Mouse (Mus musculus) telencephalon, adult 2 months (tissue): Measurements from ENCODE around the gene Sec63.

Experiments
- DNase-seq: peaks from one replicate; pipeline ENCODE4 v3.0.0-alpha.2; 2011; ENCODE audit warnings: low read depth, low spot score

The Sec63 gene

DNA sequence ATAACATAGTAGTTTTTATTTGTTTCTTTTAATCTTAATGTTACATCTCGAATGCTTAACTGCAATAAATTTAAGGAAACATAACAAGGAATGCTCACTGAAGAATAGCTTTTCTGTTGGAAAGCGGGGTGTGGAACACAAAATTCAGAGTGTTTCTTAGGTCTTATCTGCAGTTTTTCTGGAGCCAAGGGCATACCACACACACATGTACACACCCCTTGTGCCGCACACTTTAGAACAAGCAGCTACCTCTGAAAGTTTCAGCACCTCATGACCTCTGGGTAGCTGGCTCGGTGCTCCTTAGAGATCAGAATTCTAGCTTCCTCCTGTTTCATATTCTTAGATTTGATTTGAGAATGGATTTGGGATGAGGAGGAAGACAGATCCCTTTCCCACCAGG is 101.5 kb downstream of the Sec63 start:
- no peak for DNase-seq

DNA sequence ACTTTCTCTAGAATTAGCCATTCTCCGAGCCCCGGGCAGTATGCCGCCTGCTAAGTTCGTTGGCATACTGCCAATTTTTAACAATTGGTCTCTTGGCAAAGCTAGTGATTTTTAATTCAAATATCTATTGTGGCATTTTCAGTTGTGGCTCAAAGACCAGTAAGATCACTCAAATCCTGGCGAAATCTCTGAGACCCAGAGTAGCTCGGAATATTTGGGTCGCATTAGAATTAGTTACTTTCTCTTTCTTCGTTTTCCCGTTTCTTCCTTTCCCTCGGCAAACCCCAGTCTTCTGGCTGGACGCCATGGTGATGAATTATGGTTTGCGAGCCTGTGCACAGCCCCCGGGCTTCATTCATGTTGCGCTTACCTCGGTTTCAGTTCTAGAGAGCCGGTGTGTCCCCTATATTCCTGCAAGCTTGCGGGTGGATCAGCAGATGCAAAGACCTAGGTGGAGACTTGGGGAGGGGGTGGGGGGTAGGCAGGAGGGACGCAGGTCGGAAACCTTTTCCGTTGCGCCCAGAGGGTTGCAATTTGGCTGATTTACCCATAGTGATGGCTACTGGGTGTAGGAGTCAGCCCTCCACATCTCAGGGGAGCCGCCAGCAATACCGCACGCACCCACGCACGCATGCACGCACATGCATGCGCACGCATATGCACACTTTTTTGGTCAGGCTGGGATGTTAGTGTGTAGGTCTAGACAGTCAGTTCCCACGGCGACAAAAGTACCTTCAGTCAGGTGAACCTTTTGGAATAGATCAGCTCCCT is 102.5 kb downstream of the Sec63 start:
- peak; percentile 57 for DNase-seq

DNA sequence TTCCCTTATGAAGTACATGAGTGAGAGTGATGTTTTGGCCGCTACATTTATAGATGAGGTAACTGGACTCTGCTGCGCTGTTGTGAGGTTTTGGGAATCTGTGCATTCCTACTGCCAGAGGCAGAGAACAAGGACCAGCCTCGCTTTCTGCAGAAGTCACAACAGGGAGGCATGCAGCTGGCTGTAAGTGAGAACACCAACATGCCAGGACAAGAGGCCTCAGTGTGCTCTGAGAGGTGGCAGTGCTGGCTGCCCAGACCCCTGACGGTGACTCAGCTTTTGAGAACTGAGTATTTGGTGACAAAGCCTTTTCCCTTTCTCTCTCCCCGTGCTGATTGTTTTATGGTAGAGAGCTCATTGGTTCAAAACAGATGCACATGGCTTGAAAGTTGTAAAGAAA is 103.4 kb downstream of the Sec63 start:
- DNase-seq, result no peak

DNA sequence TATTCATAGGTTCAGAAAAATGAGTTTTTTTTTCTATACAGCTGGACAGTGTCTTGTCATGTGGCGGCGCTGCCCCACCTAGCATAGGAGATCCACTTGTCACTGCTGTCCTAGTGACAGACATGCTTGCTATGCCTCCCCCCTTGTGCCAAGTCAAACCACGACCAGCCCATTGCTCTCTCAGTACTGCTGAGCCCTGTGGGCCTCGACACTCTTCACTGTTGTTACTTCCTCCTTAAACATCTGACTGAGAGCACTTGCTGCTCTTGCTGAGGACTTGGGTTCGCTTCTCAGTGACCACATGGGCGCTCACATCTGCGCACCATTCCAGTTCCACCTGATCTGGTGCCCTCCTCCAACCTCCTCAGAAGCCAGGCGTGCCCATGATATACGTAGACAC is 107.1 kb downstream of the Sec63 start:
- DNase-seq, result no peak

DNA sequence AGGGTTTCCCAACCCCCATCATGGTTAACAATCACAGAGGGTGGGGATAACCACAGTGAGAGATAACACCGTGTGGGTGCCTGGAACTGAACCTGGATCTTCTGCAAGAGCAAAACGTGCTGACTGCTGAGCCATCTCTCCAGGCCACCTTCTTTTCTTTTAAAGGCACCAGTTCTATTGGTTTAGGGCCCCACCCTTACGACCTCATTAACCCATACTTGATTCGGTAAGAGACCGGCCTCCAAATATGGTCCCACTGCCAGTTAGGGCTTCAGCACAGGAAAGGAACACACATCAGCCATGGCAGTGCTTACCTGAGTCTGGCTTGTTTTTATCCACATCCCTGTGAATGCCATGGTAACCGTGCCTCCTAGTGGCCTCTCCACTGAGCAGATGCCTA is 108.2 kb downstream of the Sec63 start:
- no peak for DNase-seq

DNA sequence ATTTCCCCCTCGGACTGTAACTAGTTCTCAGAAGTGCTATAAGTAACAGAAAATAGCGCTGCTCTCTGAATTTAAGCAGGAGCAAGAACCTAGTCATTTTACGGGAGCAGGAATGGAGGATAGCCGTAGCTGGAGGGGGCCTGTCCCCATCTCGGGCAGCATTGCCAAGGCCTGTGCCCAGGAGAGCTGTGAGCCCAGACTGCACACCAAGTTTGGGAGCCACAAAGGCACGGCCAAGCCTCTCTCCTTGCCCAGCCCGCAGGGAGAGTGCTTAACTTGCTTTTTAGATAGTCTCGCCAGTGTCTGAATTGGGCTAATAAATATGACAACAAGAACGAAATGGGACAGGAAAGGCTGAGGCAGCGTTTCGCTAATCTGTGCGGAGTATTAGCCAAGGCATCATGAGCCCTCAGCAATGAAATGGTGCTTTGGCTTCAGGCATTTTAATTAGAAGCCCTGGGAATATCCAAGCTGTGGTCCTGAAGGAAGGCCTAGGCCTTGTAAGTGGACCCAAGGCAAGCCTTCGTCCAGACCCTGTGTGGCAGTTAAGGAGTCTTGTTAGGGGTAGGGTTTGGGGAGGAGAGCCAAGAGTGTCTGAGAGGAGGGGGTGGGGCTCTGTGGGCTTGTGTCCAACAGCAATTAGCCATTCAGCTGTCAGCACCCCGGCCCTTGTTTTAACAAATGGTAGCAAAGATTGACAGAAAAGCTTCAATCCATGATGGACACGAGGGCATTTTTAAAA is 111.1 kb downstream of the Sec63 start:
- no peak for DNase-seq

DNA sequence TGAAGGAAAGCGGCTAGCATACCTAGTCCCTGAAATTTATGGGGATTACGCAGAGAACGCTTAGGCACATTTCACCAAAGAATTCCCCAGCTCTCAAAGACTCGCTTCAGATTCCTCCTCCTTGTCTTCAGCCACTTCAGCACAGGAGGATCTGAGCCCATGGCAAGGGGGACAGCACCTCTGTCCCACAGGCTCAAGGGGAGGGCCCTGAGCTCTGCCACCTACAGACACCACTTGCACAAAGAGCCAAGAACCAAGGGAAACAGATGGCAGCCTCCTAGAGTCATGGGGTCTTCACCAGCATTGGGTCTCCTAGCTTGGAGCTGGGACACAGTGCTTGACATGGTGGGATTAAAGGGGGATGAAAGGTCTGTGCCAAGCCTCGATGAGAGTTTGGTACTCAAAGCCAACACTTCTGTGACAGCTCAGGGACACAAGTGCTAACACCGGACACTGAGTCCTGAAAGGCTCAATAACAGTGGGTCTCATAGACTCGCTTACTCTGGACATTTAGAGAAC is 111.8 kb downstream of the Sec63 start:
- DNase-seq, result no peak

DNA sequence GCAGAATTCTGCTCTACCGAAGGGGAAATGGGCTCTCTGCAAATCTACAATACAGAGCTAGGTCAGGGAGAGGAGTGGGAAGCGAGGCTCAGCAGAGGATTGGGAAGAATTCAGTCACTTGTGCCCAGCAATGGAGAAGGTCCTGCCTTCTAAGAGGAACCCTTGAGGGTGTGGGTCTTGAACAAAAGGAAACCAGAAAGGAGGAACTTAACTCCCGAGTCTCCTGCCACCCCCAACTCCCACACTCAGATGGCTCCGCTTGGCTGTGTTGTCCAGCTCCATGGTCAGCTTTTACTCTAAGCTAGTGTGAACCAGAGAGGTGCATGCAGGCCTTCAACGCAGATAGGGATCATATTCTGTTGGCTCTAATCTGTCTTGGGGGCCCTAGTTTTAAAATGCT is 114.9 kb downstream of the Sec63 start:
- DNase-seq, result no peak

DNA sequence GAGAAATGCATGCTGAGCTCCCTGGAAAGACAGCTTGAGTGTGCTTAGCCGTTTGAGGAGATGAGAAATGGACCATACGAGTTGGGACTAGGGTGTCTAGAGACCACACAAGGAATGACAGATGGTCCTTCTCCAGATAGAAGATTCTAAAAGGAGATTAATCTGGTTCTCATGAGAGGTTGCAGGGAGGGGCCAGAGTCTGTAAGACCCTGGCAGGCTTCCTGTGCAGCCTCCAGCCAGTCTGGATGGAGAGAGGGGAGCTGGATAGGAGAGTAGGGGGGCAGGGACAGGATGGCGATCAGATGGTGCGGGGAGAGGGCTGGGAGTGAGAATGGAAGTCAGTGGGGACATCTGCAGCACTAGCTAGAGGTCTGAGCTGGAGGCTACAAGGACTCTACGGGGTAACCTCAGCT is 118.0 kb downstream of the Sec63 start:
- DNase-seq, result no peak

DNA sequence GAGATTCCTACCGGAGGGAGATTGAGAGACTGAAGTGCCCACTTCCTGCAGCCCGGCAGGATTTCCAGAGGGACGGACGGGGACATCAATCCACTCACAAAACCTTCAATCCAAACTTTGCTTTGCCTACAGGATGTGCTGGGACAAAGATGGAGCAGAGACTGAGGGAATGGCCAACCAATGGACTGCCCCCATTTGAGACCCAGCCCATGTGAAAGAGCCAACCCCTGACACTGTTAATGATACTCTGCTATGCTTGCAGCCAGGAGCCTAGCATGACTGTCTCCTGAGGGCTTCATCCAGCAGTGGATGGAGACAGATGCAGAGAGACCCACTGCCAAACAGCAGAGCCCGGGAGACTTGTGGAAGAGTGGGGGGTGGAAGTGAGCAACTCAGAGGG is 118.4 kb downstream of the Sec63 start:
- DNase-seq, result no peak
